26 mouse cellular contexts compared by ENCODE assay signal in the genomic region with DNA sequence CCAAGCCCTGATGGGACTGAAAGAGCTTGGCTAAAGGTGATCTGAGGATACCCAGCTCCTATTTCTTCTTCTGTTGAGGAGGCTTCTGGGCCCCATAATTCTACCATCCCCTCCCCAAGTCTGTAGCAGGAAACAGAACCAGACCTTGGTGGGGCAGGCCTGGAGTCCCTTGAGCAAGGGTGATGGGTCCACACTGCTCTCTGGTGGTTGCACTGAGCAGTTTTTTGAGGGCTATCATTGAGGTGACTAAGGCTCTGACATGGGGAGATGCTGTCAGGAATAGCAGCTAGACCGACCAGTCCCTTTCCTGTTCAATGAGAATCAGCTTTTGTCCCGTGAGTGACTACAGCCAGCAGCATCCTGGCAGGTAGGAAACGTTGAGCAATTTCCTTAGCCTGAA. TPM values are rescaled to one million over a fixed set of nuclear protein-coding genes. Genes with fewer than 3 reads are reported as not detected.
A peak's percentile ranks its signal among the peaks of the same experiment; 100 is the strongest.
DNase-seq lines count a peak whose midpoint lies in the region; ATAC-seq and TF ChIP-seq lines count a peak whose summit lies in the region.
"Had no signal": no experiment of that assay in that cellular context is flagged by ENCODE, and none has a peak within 500 bp of the region (broad histone marks: within the 10 kb centered on the region; RNA-seq: fewer than 3 reads in every experiment).

No protein-coding gene starts in this region.

- H3K9ac ChIP-seq in intestine, postnatal 0 days (ENCODE audit: low read depth, low read length) = no peak overlapping the region
- no peak overlapping the region for H3K9ac ChIP-seq in intestine, embryonic 16.5 days (ENCODE audit: low read depth, low read length)
- H3K9ac ChIP-seq in lung, postnatal 0 days (replicated peaks; ENCODE audit: low read depth) = no peak overlapping the region
- H3K9ac ChIP-seq in midbrain, embryonic 13.5 days (replicated peaks) = no peak overlapping the region
- H3K9ac ChIP-seq: hindbrain, embryonic 15.5 days had no signal

- H3K4me3 ChIP-seq in intestine, postnatal 0 days (ENCODE audit: low read depth, low read length) = no peak overlapping the region
- H3K4me3 ChIP-seq in intestine, embryonic 16.5 days (ENCODE audit: low read length) = no peak overlapping the region
- H3K4me3 ChIP-seq in lung, postnatal 0 days (ENCODE audit: low read depth, low read length) = no peak overlapping the region
- no peak overlapping the region for H3K4me3 ChIP-seq in midbrain, embryonic 13.5 days (replicated peaks)
- H3K4me3 ChIP-seq: hindbrain, embryonic 15.5 days; limb, embryonic 10.5 days had no signal

- no peaks in the 10 kb centered on the region for H3K4me1 ChIP-seq in intestine, postnatal 0 days (replicated peaks; ENCODE audit: control insufficient read depth, insufficient read depth, low read length)
- no peaks in the 10 kb centered on the region for H3K4me1 ChIP-seq in intestine, embryonic 16.5 days (ENCODE audit: control insufficient read depth, insufficient read depth, low read length)
- H3K4me1 ChIP-seq in lung, postnatal 0 days (ENCODE audit: insufficient read depth, low read depth, low read length) = no peaks in the 10 kb centered on the region
- H3K4me1 ChIP-seq in midbrain, embryonic 13.5 days (replicated peaks) = no peaks in the 10 kb centered on the region
- H3K4me1 ChIP-seq: hindbrain, embryonic 15.5 days; limb, embryonic 10.5 days had no signal

- H3K36me3 ChIP-seq in intestine, postnatal 0 days (ENCODE audit: control insufficient read depth, insufficient read depth) = no peaks in the 10 kb centered on the region
- no peaks in the 10 kb centered on the region for H3K36me3 ChIP-seq in intestine, embryonic 16.5 days (ENCODE audit: control insufficient read depth, insufficient read depth, low read length)
- no peaks in the 10 kb centered on the region for H3K36me3 ChIP-seq in lung, postnatal 0 days (ENCODE audit: insufficient read depth, low read length)
- H3K36me3 ChIP-seq in midbrain, embryonic 13.5 days = no peaks in the 10 kb centered on the region
- H3K36me3 ChIP-seq: hindbrain, embryonic 15.5 days; limb, embryonic 10.5 days had no signal

- no peak overlapping the region for H3K4me2 ChIP-seq in intestine, postnatal 0 days (replicated peaks; ENCODE audit: low read depth)
- no peak overlapping the region for H3K4me2 ChIP-seq in intestine, embryonic 16.5 days (ENCODE audit: low read depth, low read length)
- no peak overlapping the region for H3K4me2 ChIP-seq in lung, postnatal 0 days (replicated peaks; ENCODE audit: low read depth, low read length)
- no peak overlapping the region for H3K4me2 ChIP-seq in midbrain, embryonic 13.5 days (replicated peaks)
- H3K4me2 ChIP-seq: hindbrain, embryonic 15.5 days had no signal

- no peak for TF ChIP-seq EP300 in lung, postnatal 0 days (IDR thresholded peaks at IDR 0.05)

- intact Hi-C loops in left cerebral cortex, postnatal 4 days (cut with DNase I) = no loop called here

- H3K9me3 ChIP-seq in intestine, postnatal 0 days (ENCODE audit: control insufficient read depth) = no peaks in the 10 kb centered on the region
- no peaks in the 10 kb centered on the region for H3K9me3 ChIP-seq in intestine, embryonic 16.5 days (ENCODE audit: control insufficient read depth, low read length)
- no peaks in the 10 kb centered on the region for H3K9me3 ChIP-seq in lung, postnatal 0 days (ENCODE audit: low read length)
- H3K9me3 ChIP-seq in midbrain, embryonic 13.5 days = no peaks in the 10 kb centered on the region
- H3K9me3 ChIP-seq: hindbrain, embryonic 15.5 days; limb, embryonic 10.5 days had no signal

- no peaks in the 10 kb centered on the region for H3K27me3 ChIP-seq in intestine, postnatal 0 days (replicated peaks; ENCODE audit: control insufficient read depth, insufficient read depth, low read length)
- H3K27me3 ChIP-seq in intestine, embryonic 16.5 days (replicated peaks; ENCODE audit: control insufficient read depth, insufficient read depth, low read length) = no peaks in the 10 kb centered on the region
- H3K27me3 ChIP-seq in lung, postnatal 0 days (replicated peaks; ENCODE audit: insufficient read depth, low read length) = no peaks in the 10 kb centered on the region
- H3K27me3 ChIP-seq in midbrain, embryonic 13.5 days = no peaks in the 10 kb centered on the region
- H3K27me3 ChIP-seq: hindbrain, embryonic 15.5 days had no signal

- H3K27ac ChIP-seq in intestine, postnatal 0 days (ENCODE audit: low read depth, low read length) = no peak overlapping the region
- no peak overlapping the region for H3K27ac ChIP-seq in intestine, embryonic 16.5 days (ENCODE audit: low read length)
- no peak overlapping the region for H3K27ac ChIP-seq in lung, postnatal 0 days (ENCODE audit: low read length)
- H3K27ac ChIP-seq in midbrain, embryonic 13.5 days = no peak overlapping the region
- H3K27ac ChIP-seq: hindbrain, embryonic 15.5 days; limb, embryonic 10.5 days; macrophage had no signal

- no peak for ATAC-seq in intestine, postnatal 0 days
- no peak for ATAC-seq in intestine, embryonic 16.5 days
- no peak for ATAC-seq in lung, postnatal 0 days
- ATAC-seq in midbrain, embryonic 13.5 days = no peak
- ATAC-seq: forebrain, embryonic 16.5 days had no signal

- peak; percentile 60 for TF ChIP-seq CTCF in intestine, postnatal 0 days (IDR thresholded peaks at IDR 0.05; ENCODE audit: low read depth)
- peak; percentile 46 for TF ChIP-seq CTCF in lung, postnatal 0 days (IDR thresholded peaks at IDR 0.05)

- WGBS in intestine, postnatal 0 days = 56% methylated on average over 3 of the region's 3 CpGs
- WGBS in intestine, embryonic 16.5 days = 62% methylated on average over 3 of the region's 3 CpGs
- WGBS in lung, postnatal 0 days = 45% methylated on average over 3 of the region's 3 CpGs
- WGBS in midbrain, embryonic 13.5 days = 63% methylated on average over 3 of the region's 3 CpGs

- no peak for DNase-seq in lung, postnatal 0 days (ENCODE audit: low spot score)
- DNase-seq in lung, postnatal 14 days = no peak
- DNase-seq in ES-CJ7 (ENCODE audit: low read depth, low spot score) = peak; percentile 39
- peak; percentile 25 for DNase-seq in c-Kit-positive CD71-negative TER-119-negative erythroid progenitor cells, embryonic 14.5 days (ENCODE audit: low read depth)
- DNase-seq in left cerebral cortex, postnatal 4 days = no peak
- DNase-seq: cerebellum, adult 11-12 months; cerebellum, postnatal 25 days; heart, postnatal 14 days; kidney, adult 2 months; midbrain, embryonic 14.5 days; right cerebral cortex, postnatal 4 days had no signal

RNA-seq across cellular contexts. Expression of gene Pla2g4d, which starts 7.8 kb away (rescaled TPM):
- 0.17 and 0.20 TPM in 2 replicates for polyA plus RNA-seq in intestine, postnatal 0 days (2015; fragmentation: Nextera tagmentation; extraction: Ambion mirVana)
- polyA plus RNA-seq in intestine, embryonic 16.5 days (2015; fragmentation: Nextera tagmentation; extraction: Ambion mirVana) = 0.06 TPM in 1 of 2 replicates, not detected in the other
- polyA plus RNA-seq in lung, postnatal 0 days (2015; fragmentation: Nextera tagmentation; extraction: Ambion mirVana) = not detected in 2 replicates
- not detected in 2 replicates for polyA plus RNA-seq in midbrain, embryonic 13.5 days (2015; fragmentation: Nextera tagmentation; extraction: Ambion mirVana)
- total RNA-seq in left cerebral cortex, postnatal 4 days (2021) = under 1 TPM; 0.40 to 0.62 TPM
- total RNA-seq: gastrocnemius, adult 18-20 months; heart, adult 8-10 months; heart, postnatal 14 days; layer of hippocampus, postnatal 25 days; neutrophil, adult 5-6 weeks had no signal
- polyA plus RNA-seq: forebrain, embryonic 16.5 days; hindbrain, embryonic 15.5 days; kidney, adult 2 months; liver, embryonic 16.5 days; macrophage; midbrain, embryonic 14.5 days; urinary bladder, adult 2 months had no signal

RNA-seq across cellular contexts. Expression of gene Pla2g4f, which starts 32.7 kb away (rescaled TPM):
- 1.8 and 2.8 TPM in 2 replicates for polyA plus RNA-seq in intestine, postnatal 0 days (2015; fragmentation: Nextera tagmentation; extraction: Ambion mirVana)
- 0.64 and 0.70 TPM in 2 replicates for polyA plus RNA-seq in intestine, embryonic 16.5 days (2015; fragmentation: Nextera tagmentation; extraction: Ambion mirVana)
- polyA plus RNA-seq in lung, postnatal 0 days (2015; fragmentation: Nextera tagmentation; extraction: Ambion mirVana) = 1.8 and 2.2 TPM in 2 replicates
- polyA plus RNA-seq in midbrain, embryonic 13.5 days (2015; fragmentation: Nextera tagmentation; extraction: Ambion mirVana) = not detected in 2 replicates
- total RNA-seq in left cerebral cortex, postnatal 4 days (2021) = not detected
- total RNA-seq: adrenal gland, adult 18-20 months; gastrocnemius, adult 18-20 months; heart, postnatal 14 days; layer of hippocampus, postnatal 25 days had no signal
- polyA plus RNA-seq: embryonic facial prominence, embryonic 11.5 days; forebrain, embryonic 16.5 days; limb, embryonic 10.5 days; liver, embryonic 16.5 days; macrophage; midbrain, embryonic 14.5 days had no signal

RNA-seq across cellular contexts. Expression of gene Pla2g4e, which starts 36.1 kb away (rescaled TPM):
- polyA plus RNA-seq in intestine, postnatal 0 days (2015; fragmentation: Nextera tagmentation; extraction: Ambion mirVana) = 0.08 and 0.14 TPM in 2 replicates
- polyA plus RNA-seq in intestine, embryonic 16.5 days (2015; fragmentation: Nextera tagmentation; extraction: Ambion mirVana) = 0.02 TPM in 2 replicates
- 0.13 TPM in 1 of 2 replicates, not detected in the other for polyA plus RNA-seq in lung, postnatal 0 days (2015; fragmentation: Nextera tagmentation; extraction: Ambion mirVana)
- polyA plus RNA-seq in midbrain, embryonic 13.5 days (2015; fragmentation: Nextera tagmentation; extraction: Ambion mirVana) = 1.3 and 1.5 TPM in 2 replicates
- total RNA-seq in left cerebral cortex, postnatal 4 days (2021) = 10 to 100 TPM; 42.0 to 42.3 TPM
- total RNA-seq: neutrophil, adult 5-6 weeks had no signal
- polyA plus RNA-seq: embryonic facial prominence, embryonic 11.5 days; limb, embryonic 10.5 days; liver, embryonic 16.5 days; macrophage had no signal

Comparison
In these comparisons a context has a peak if more than half of its experiments do, and no peak if none do; other contexts are left out.
1. DNase-seq: peak in ES-CJ7 (single experiment) and c-Kit-positive CD71-negative TER-119-negative erythroid progenitor cells, embryonic 14.5 days (single experiment); none in lung, postnatal 0 days (single experiment), lung, postnatal 14 days (single experiment) and left cerebral cortex, postnatal 4 days (single experiment).